Mouse (Mus musculus): ENCODE data around the gene Nudt5.

- no peak for TF ChIP-seq CTCF (IDR thresholded peaks at IDR 0.05; ENCODE audit: borderline replicate concordance, insufficient read depth, low read depth, low read length)
- no peak for TF ChIP-seq POLR2A (IDR thresholded peaks at IDR 0.05; ENCODE audit: borderline replicate concordance, insufficient read depth, low read length)
Observed at GRCm38 (mm10) chr2:5824685-5825084, 20.1 kb upstream of the Nudt5 start.

All from cerebellum, adult 2 months (tissue).